ENCODE assay signal across 19 mouse cellular contexts in the genomic region with DNA sequence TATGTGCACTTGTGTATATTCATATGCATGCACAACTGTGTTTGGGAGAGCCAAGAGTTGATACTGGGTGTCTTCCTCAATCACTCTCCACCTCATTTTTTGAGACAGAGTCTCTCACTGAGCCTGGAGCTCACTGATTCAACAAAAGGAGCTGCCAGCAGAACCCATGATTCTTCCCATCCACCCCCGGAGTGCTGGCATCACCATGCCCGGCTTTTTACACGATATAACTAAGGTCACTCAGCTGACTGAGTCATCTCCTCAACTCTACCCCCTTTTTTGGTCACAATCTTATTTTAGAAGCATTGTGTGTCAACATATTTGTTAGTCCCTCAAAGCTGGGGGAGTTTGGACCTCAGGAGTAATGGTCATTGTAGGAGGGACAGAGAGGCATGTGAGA.
"Had no signal": no experiment of that assay in that cellular context is flagged by ENCODE, and none has a peak within 500 bp of the region (broad histone marks: within the 10 kb centered on the region; RNA-seq: fewer than 3 reads in every experiment).

No protein-coding gene starts in this region.

- H3K27ac ChIP-seq: kidney, embryonic 15.5 days; liver, embryonic 15.5 days; lung, embryonic 15.5 days; midbrain, embryonic 10.5 days; neural tube, embryonic 12.5 days; neural tube, embryonic 15.5 days; stomach, postnatal 0 days had no signal

- H3K36me3 ChIP-seq: kidney, embryonic 15.5 days; liver, embryonic 15.5 days; lung, embryonic 15.5 days; midbrain, embryonic 10.5 days; neural tube, embryonic 12.5 days; neural tube, embryonic 15.5 days had no signal

- H3K9ac ChIP-seq: kidney, embryonic 15.5 days; liver, embryonic 15.5 days; lung, embryonic 15.5 days; neural tube, embryonic 12.5 days; neural tube, embryonic 15.5 days had no signal

- H3K9me3 ChIP-seq: kidney, embryonic 15.5 days; liver, embryonic 15.5 days; lung, embryonic 15.5 days; midbrain, embryonic 10.5 days; neural tube, embryonic 12.5 days; neural tube, embryonic 15.5 days had no signal

- H3K4me3 ChIP-seq: kidney, embryonic 15.5 days; liver, embryonic 15.5 days; lung, embryonic 15.5 days; megakaryocyte, embryonic 14.5 days; midbrain, embryonic 10.5 days; neural tube, embryonic 12.5 days; neural tube, embryonic 15.5 days had no signal

- DNase-seq: kidney, adult 8-10 months; kidney, postnatal 10 days; kidney, postnatal 36 days; lung, adult 18-20 months; lung, postnatal 10 days; lung, postnatal 36 days; midbrain, embryonic 14.5 days; right cerebral cortex, adult 18-20 months; right cerebral cortex, postnatal 14 days; right cerebral cortex, postnatal 4 days; thymus, postnatal 25 days had no signal

- H3K27me3 ChIP-seq: kidney, embryonic 15.5 days; lung, embryonic 15.5 days; megakaryocyte, embryonic 14.5 days; neural tube, embryonic 12.5 days; neural tube, embryonic 15.5 days had no signal

- H3K4me1 ChIP-seq: kidney, embryonic 15.5 days; liver, embryonic 15.5 days; lung, embryonic 15.5 days; midbrain, embryonic 10.5 days; neural tube, embryonic 12.5 days; neural tube, embryonic 15.5 days had no signal

- H3K4me2 ChIP-seq: kidney, embryonic 15.5 days; liver, embryonic 15.5 days; lung, embryonic 15.5 days; neural tube, embryonic 12.5 days; neural tube, embryonic 15.5 days had no signal
